Mouse (Mus musculus): ENCODE measurements around the gene Aldoc.
"Not testable (repeated sequence)": the region's sequence is repeated elsewhere in the genome, so short reads cannot be mapped to it uniquely, and the experiment has no call there.

The Aldoc gene

GRCm38 (mm10) chr11:78322860-78323259 is at the start of gene Aldoc:
Gene Aldoc (plus strand): TSS chr11:78322968.
- DNase-seq (ENCODE audit: low spot score in 2 of 2): peak; percentile 69 to 80

GRCm38 (mm10) chr11:78275596-78275995 is 47.2 kb upstream of the Aldoc start:
- DNase-seq (ENCODE audit: low spot score in 2 of 2): no peak

- DNase-seq (ENCODE audit: low spot score in 2 of 2): not testable (repeated sequence)
Measured at GRCm38 (mm10) chr11:78276169-78276568, 46.6 kb upstream of the Aldoc start.

GRCm38 (mm10) chr11:78278853-78279252 is 43.9 kb upstream of the Aldoc start:
- no peak for DNase-seq (ENCODE audit: low spot score in 2 of 2)

GRCm38 (mm10) chr11:78279586-78279985 is 43.2 kb upstream of the Aldoc start:
- DNase-seq (ENCODE audit: low spot score in 2 of 2): no peak

- no peak for DNase-seq (ENCODE audit: low spot score in 2 of 2)
Measured at GRCm38 (mm10) chr11:78289146-78289763, 33.5 kb upstream of the Aldoc start.

GRCm38 (mm10) chr11:78290654-78291053 is 32.1 kb upstream of the Aldoc start, which contains the start of gene BC030499:
Gene BC030499 (plus strand): TSS chr11:78290841.
- peak; percentile 54 to 69 for DNase-seq (ENCODE audit: low spot score in 2 of 2)

- no peak for DNase-seq (ENCODE audit: low spot score in 2 of 2)
Measured at GRCm38 (mm10) chr11:78294585-78294984, 28.2 kb upstream of the Aldoc start.

GRCm38 (mm10) chr11:78300917-78301316 is 21.9 kb upstream of the Aldoc start:
- no peak for DNase-seq (ENCODE audit: low spot score in 2 of 2)

- DNase-seq (ENCODE audit: low spot score in 2 of 2): peak; percentile 88 to 93
Measured at GRCm38 (mm10) chr11:78301357-78302084, 21.2 kb upstream of the Aldoc start, which contains the start of gene Spag5. Gene Spag5 (plus strand): TSS chr11:78301529.

GRCm38 (mm10) chr11:78305272-78305671 is 17.5 kb upstream of the Aldoc start:
- no peak for DNase-seq (ENCODE audit: low spot score in 2 of 2)

GRCm38 (mm10) chr11:78310861-78311511 is 11.8 kb upstream of the Aldoc start:
- no peak for DNase-seq (ENCODE audit: low spot score in 2 of 2)

GRCm38 (mm10) chr11:78313662-78314061 is 9.1 kb upstream of the Aldoc start:
- no peak for DNase-seq (ENCODE audit: low spot score in 2 of 2)

GRCm38 (mm10) chr11:78318411-78318810 is 4.4 kb upstream of the Aldoc start:
- no peak for DNase-seq (ENCODE audit: low spot score in 2 of 2)

- no peak for DNase-seq (ENCODE audit: low spot score in 2 of 2)
Measured at GRCm38 (mm10) chr11:78322076-78322831, 514 bp upstream of the Aldoc start.

- DNase-seq (ENCODE audit: low spot score in 2 of 2): peak in 1 of 2 experiments; percentile 41
Measured at GRCm38 (mm10) chr11:78324000-78324785, 1.4 kb downstream of the Aldoc start.

- no peak for DNase-seq (ENCODE audit: low spot score in 2 of 2)
Measured at GRCm38 (mm10) chr11:78324965-78325364, 2.2 kb downstream of the Aldoc start.

GRCm38 (mm10) chr11:78327215-78327614 is 4.4 kb downstream of the Aldoc start:
- no peak for DNase-seq (ENCODE audit: low spot score in 2 of 2)

- peak; percentile 91 to 97 for DNase-seq (ENCODE audit: low spot score in 2 of 2)
Measured at GRCm38 (mm10) chr11:78327634-78328511, 5.1 kb downstream of the Aldoc start, which contains the start of gene Pigs. Gene Pigs (plus strand): TSS chr11:78328415.

GRCm38 (mm10) chr11:78328512-78329056 is 5.8 kb downstream of the Aldoc start:
- no peak for DNase-seq (ENCODE audit: low spot score in 2 of 2)

Measured in frontal cortex, postnatal 36 days (tissue).